Mouse (Mus musculus) T-helper 17 cell (primary cell): Measurements from ENCODE around the gene Sowahd.
"Not testable (repeated sequence)": the region's sequence is repeated elsewhere in the genome, so short reads cannot be mapped to it uniquely, and the experiment has no call there.

Source experiments
- in situ Hi-C, 2 experiments: fragments of 300-600 bp; cut with MboI, MseI; formaldehyde crosslinking; loops; 1 replicate in 1 of 2; 2 replicates in 1 of 2; pipeline ENCODE4 v1.15.1; 2025; ENCODE audit warnings: high pct_unique_total_duplicates in 2 of 2

The Sowahd gene

GRCm38 (mm10) chrX:37048066-37048889 is at the start of gene Sowahd:
Gene Sowahd (plus strand): TSS chrX:37048845.
- in situ Hi-C loops, result no loop called here

- in situ Hi-C loops, result loop anchor here in 1 of 2 experiments (5.0 kb wide), 1 partner anchor 87 kb away; no protein-coding TSS in a partner anchor
Measured at GRCm38 (mm10) chrX:37013870-37014269, 34.8 kb upstream of the Sowahd start.

GRCm38 (mm10) chrX:37018150-37018654 is 30.4 kb upstream of the Sowahd start:
- in situ Hi-C loops, result no loop called here

GRCm38 (mm10) chrX:37019045-37019444 is 29.6 kb upstream of the Sowahd start:
- in situ Hi-C loops, result no loop called here

GRCm38 (mm10) chrX:37022690-37023089 is 26.0 kb upstream of the Sowahd start:
- in situ Hi-C loops, result loop anchor here (5.0 to 10.0 kb wide), 2 partner anchors 90 to 198 kb away; no protein-coding TSS in a partner anchor

GRCm38 (mm10) chrX:37023652-37024309 is 24.9 kb upstream of the Sowahd start:
- in situ Hi-C loops, result loop anchor here (5.0 to 10.0 kb wide), 2 partner anchors 91 to 199 kb away; no protein-coding TSS in a partner anchor

- in situ Hi-C loops, result loop anchor here (5.0 to 10.0 kb wide), 2 partner anchors 186 to 204 kb away; no protein-coding TSS in a partner anchor
Measured at GRCm38 (mm10) chrX:37028378-37028777, 20.3 kb upstream of the Sowahd start.

- in situ Hi-C loops, result no loop called here
Measured at GRCm38 (mm10) chrX:37042726-37043125, 5.9 kb upstream of the Sowahd start.

- in situ Hi-C loops, result no loop called here
Measured at GRCm38 (mm10) chrX:37048890-37049823, 512 bp downstream of the Sowahd start.

- in situ Hi-C loops, result no loop called here
Measured at GRCm38 (mm10) chrX:37063902-37064301, 15.3 kb downstream of the Sowahd start.

GRCm38 (mm10) chrX:37067299-37067698 is 18.7 kb downstream of the Sowahd start:
- in situ Hi-C loops, result no loop called here

- in situ Hi-C loops, result no loop called here
Measured at GRCm38 (mm10) chrX:37068766-37069165, 20.1 kb downstream of the Sowahd start.

GRCm38 (mm10) chrX:37074262-37074892 is 25.7 kb downstream of the Sowahd start:
- in situ Hi-C loops, result no loop called here

GRCm38 (mm10) chrX:37076651-37077050 is 28.0 kb downstream of the Sowahd start:
- in situ Hi-C loops, result no loop called here

GRCm38 (mm10) chrX:37080345-37080744 is 31.7 kb downstream of the Sowahd start:
- in situ Hi-C loops, result not testable (repeated sequence)

GRCm38 (mm10) chrX:37081194-37081593 is 32.5 kb downstream of the Sowahd start:
- in situ Hi-C loops, result no loop called here

GRCm38 (mm10) chrX:37084318-37084926 is 35.8 kb downstream of the Sowahd start:
- in situ Hi-C loops, result no loop called here

- in situ Hi-C loops, result no loop called here
Measured at GRCm38 (mm10) chrX:37084927-37085660, 36.4 kb downstream of the Sowahd start, which contains the start of gene Rpl39. Gene Rpl39 (minus strand): TSS chrX:37085402.

- in situ Hi-C loops, result no loop called here
Measured at GRCm38 (mm10) chrX:37085665-37086064, 37.0 kb downstream of the Sowahd start.
